Mouse (Mus musculus) CH12.LX (cell line): ENCODE results near the gene Fkbp15. TPM values are rescaled to one million over a fixed set of nuclear protein-coding genes. Genes with fewer than 3 reads are reported as not detected.

ENCODE experiments used
- DNase-seq: peaks from one replicate; pipeline ENCODE4 v3.0.0-alpha.2; 2013; ENCODE audit errors: extremely low read depth
- H3K27ac ChIP-seq: 2 replicates; pipeline ENCODE4 v1.5.1; 2012; ENCODE audit warnings: low read depth, mild to moderate bottlenecking, control low read depth, moderate library complexity; ENCODE audit not compliant: insufficient read depth
- H3K27me3 ChIP-seq: replicated peaks from 2 replicates; pipeline ENCODE3; 2012; ENCODE audit warnings: inconsistent platforms
- H3K36me3 ChIP-seq, 2 experiments: replicated peaks in 1 of 2; 2 replicates each; pipeline versions ENCODE3 to v1.6.1; 2012; ENCODE audit warnings: inconsistent platforms in 1 of 2, low read length in 1 of 2, mild to moderate bottlenecking in 1 of 2, mixed read lengths in 1 of 2, moderate library complexity in 1 of 2; ENCODE audit not compliant: control insufficient read depth in 1 of 2, insufficient read depth in 1 of 2
- H3K4me1 ChIP-seq, 2 experiments: 2 replicates each; pipeline ENCODE4 v1.6.1; 2012; ENCODE audit warnings: inconsistent platforms in 1 of 2, moderate library complexity in 1 of 2; ENCODE audit not compliant: insufficient read depth in 2 of 2, control insufficient read depth in 1 of 2
- H3K4me2 ChIP-seq: 2 replicates; pipeline ENCODE4 v1.6.1; 2012; ENCODE audit warnings: low read depth, mild to moderate bottlenecking, control low read depth; ENCODE audit not compliant: poor library complexity, insufficient read depth, severe bottlenecking
- H3K4me3 ChIP-seq, 3 experiments: fragments of 150-350 bp in 1 of 3; sonication (generic) in 1 of 3; replicated peaks in 1 of 3; 2 replicates each; pipeline versions ENCODE3 to v1.5.1; 2011 to 2012; ENCODE audit warnings: low read depth in 2 of 3, low read length in 2 of 3, mild to moderate bottlenecking in 2 of 3, moderate library complexity in 2 of 3, control low read depth in 1 of 3, improper control_type of control experiment in 1 of 3, inconsistent platforms in 1 of 3, mixed read lengths in 1 of 3; ENCODE audit not compliant: poor library complexity in 1 of 3
- H3K79me2 ChIP-seq: replicated peaks from 2 replicates; pipeline ENCODE4 v1.6.1; 2012; ENCODE audit warnings: mild to moderate bottlenecking, moderate library complexity; ENCODE audit not compliant: control insufficient read depth, poor library complexity, insufficient read depth, severe bottlenecking; ENCODE audit errors: extremely low read depth
- H3K9ac ChIP-seq: 2 replicates; pipeline ENCODE4 v1.6.1; 2012; ENCODE audit warnings: low read depth, mild to moderate bottlenecking, control low read depth, moderate library complexity; ENCODE audit not compliant: insufficient read depth
- H3K9me3 ChIP-seq: replicated peaks from 2 replicates; pipeline ENCODE3; 2012; ENCODE audit warnings: low read length, inconsistent platforms, mixed read lengths
- CHD1 ChIP-seq: IDR thresholded peaks from 2 replicates; pipeline ENCODE4 v1.6.1; 2012; ENCODE audit warnings: low read depth, low read length, improper control_type of control experiment, inconsistent platforms
- CTCF ChIP-seq, 2 experiments: IDR thresholded peaks in 1 of 2; conservative IDR thresholded peaks in 1 of 2; 2 replicates each; pipeline ENCODE4 v1.5.1; 2011 to 2012; ENCODE audit warnings: low read depth in 2 of 2, low read length in 2 of 2, improper control_type of control experiment in 1 of 2, inconsistent platforms in 1 of 2, mild to moderate bottlenecking in 1 of 2, moderate library complexity in 1 of 2
- E2F4 ChIP-seq: IDR thresholded peaks from 2 replicates; pipeline ENCODE4 v1.6.1; 2011; ENCODE audit warnings: low read depth, low read length, improper control_type of control experiment; ENCODE audit not compliant: insufficient replicate concordance
- ETS1 ChIP-seq: conservative IDR thresholded peaks from 2 replicates; pipeline ENCODE4 v1.6.1; 2012; ENCODE audit warnings: low read depth, mild to moderate bottlenecking, inconsistent platforms, low read length, improper control_type of control experiment, moderate library complexity
- IRF4 ChIP-seq: IDR thresholded peaks from 2 replicates; pipeline ENCODE4 v1.6.1; 2014; ENCODE audit warnings: low read depth, mild to moderate bottlenecking, inconsistent platforms, low read length, improper control_type of control experiment
- MAFK ChIP-seq: IDR thresholded peaks from 2 replicates; pipeline ENCODE4 v1.6.1; 2011; ENCODE audit warnings: low read length, improper control_type of control experiment; ENCODE audit not compliant: insufficient replicate concordance
- MAX ChIP-seq: IDR thresholded peaks from 2 replicates; pipeline ENCODE4 v1.6.1; 2011; ENCODE audit warnings: low read length, improper control_type of control experiment
- MAZ ChIP-seq: IDR thresholded peaks from 2 replicates; pipeline ENCODE4 v1.6.1; 2012; ENCODE audit warnings: low read depth, mild to moderate bottlenecking, inconsistent platforms, low read length, improper control_type of control experiment, moderate library complexity
- MEF2A ChIP-seq: IDR thresholded peaks from 2 replicates; pipeline ENCODE4 v1.6.1; 2014; ENCODE audit warnings: low read depth, mild to moderate bottlenecking, inconsistent platforms, low read length, improper control_type of control experiment, borderline replicate concordance
- MYC ChIP-seq: IDR thresholded peaks from 2 replicates; pipeline ENCODE4 v1.6.1; 2011; ENCODE audit warnings: low read depth, mild to moderate bottlenecking, improper control_type of control experiment, low read length
- POLR2A ChIP-seq: IDR thresholded peaks from 2 replicates; pipeline ENCODE4 v1.6.1; 2011; ENCODE audit warnings: low read depth, mild to moderate bottlenecking, improper control_type of control experiment, low read length
- RCOR1 ChIP-seq: conservative IDR thresholded peaks from 2 replicates; pipeline ENCODE4 v1.6.1; 2012; ENCODE audit warnings: low read depth, mild to moderate bottlenecking, inconsistent platforms, low read length, improper control_type of control experiment
- SIN3A ChIP-seq: IDR thresholded peaks from 2 replicates; pipeline ENCODE4 v1.6.1; 2012; ENCODE audit warnings: low read length, improper control_type of control experiment, inconsistent platforms
- TCF12 ChIP-seq: IDR thresholded peaks from 2 replicates; pipeline ENCODE4 v1.6.1; 2014; ENCODE audit warnings: low read depth, mild to moderate bottlenecking, inconsistent platforms, low read length, improper control_type of control experiment
- UBTF ChIP-seq: IDR thresholded peaks from 2 replicates; pipeline ENCODE4 v1.6.1; 2012; ENCODE audit warnings: low read depth, mild to moderate bottlenecking, inconsistent platforms, low read length, improper control_type of control experiment, moderate library complexity
- USF1 ChIP-seq: IDR thresholded peaks from 2 replicates; pipeline ENCODE4 v1.6.1; 2014; ENCODE audit warnings: low read depth, mild to moderate bottlenecking, inconsistent platforms, low read length, improper control_type of control experiment
- USF2 ChIP-seq: conservative IDR thresholded peaks from 2 replicates; pipeline ENCODE4 v1.6.1; 2011; ENCODE audit warnings: low read depth, low read length, improper control_type of control experiment
- ZC3H11A ChIP-seq: IDR thresholded peaks from 2 replicates; pipeline ENCODE4 v1.6.1; 2012; ENCODE audit warnings: low read depth, mild to moderate bottlenecking, inconsistent platforms, low read length, improper control_type of control experiment
- ZMIZ1 ChIP-seq: IDR thresholded peaks from 2 replicates; pipeline ENCODE4 v1.6.1; 2012; ENCODE audit warnings: low read depth, mild to moderate bottlenecking, inconsistent platforms, low read length, improper control_type of control experiment
- ZNF384 ChIP-seq: IDR thresholded peaks from 2 replicates; pipeline ENCODE4 v1.6.1; 2012; ENCODE audit warnings: low read depth, low read length, improper control_type of control experiment, inconsistent platforms
- dilution Hi-C: fragments of 300-500 bp; cut with MboI; formaldehyde crosslinking; loops from 2 replicates; pipeline ENCODE4 v1.14.3; 2020; ENCODE audit warnings: low sequenced_read_pairs; ENCODE audit not compliant: extremely low pct_unique_long_range_greater_than_20kb, extremely low pct_ligation_motif_present
- in situ Hi-C: fragments of 300-500 bp; cut with MboI; formaldehyde crosslinking; loops from 3 replicates; pipeline ENCODE4 v1.14.3; 2019; ENCODE audit warnings: low sequenced_read_pairs, low pct_ligation_motif_present, low pct_unique_long_range_greater_than_20kb, mixed read lengths
- polyA plus RNA-seq: library from polyadenylated mRNA; unstranded; fragments of >175 nt; gene quantifications from 2 replicates; pipeline ENCODE4 v1.2.1, GENCODE M21; 2012; ENCODE audit warnings: low read depth; ENCODE audit not compliant: insufficient read length
- total RNA-seq, 2 experiments: library from RNA; depleted of rRNA; stranded (reverse); fragments of 300-350 nt in 1 of 2; fragments of >200 nt in 1 of 2; gene quantifications; 2 replicates each; pipeline ENCODE4 v1.2.3; 2012 to 2014

The Fkbp15 gene
- total and polyA plus RNA-seq, 3 experiments, result 24.0 to 35.1 (median 30.4) TPM

DNA sequence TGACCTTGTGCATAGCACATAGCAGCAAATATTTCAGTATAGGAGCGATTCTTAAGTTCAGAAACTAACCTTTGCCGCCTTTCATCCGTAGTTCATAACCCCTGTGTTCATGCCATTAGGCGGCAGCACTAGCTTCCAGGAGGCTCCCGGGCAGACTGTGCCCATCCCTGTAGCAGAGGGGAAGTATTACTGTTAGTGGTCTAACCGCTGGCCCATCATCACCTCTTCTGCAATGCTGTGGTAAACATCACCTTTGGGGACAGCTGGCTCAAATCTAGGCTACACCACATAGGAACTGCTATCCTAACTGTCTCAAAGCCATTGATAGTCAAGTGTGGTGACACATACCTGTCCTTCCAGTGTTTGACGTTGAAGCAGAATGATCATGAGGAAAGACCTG, 31.5 kb upstream of the Fkbp15 start:
- Histone ChIP-seq H3K4me3 (no peak overlapping the region), H3K4me1 (no peaks in the 10 kb centered on the region), H3K79me2 (no peaks in the 10 kb centered on the region), H3K27ac (no peak overlapping the region), H3K27me3 (no peaks in the 10 kb centered on the region), H3K9me3 (no peaks in the 10 kb centered on the region), H3K4me2 (no peak overlapping the region), H3K36me3 (peaks cover 32 to 82% of the 10 kb centered on the region in 2 experiments), H3K9ac (no peak overlapping the region)
- dilution Hi-C loops (no loop called here), in situ Hi-C loops (no loop called here)
- TF ChIP-seq CHD1 (no peak), MEF2A (no peak), CTCF (conservative IDR thresholded peaks at IDR 0.05 in 1 of 2, IDR thresholded peaks at IDR 0.05 in 1 of 2; ENCODE audit: low read depth in 2 of 2, low read length in 2 of 2) (no peak), E2F4 (no peak), MAX (no peak)
- no peak for DNase-seq

DNA sequence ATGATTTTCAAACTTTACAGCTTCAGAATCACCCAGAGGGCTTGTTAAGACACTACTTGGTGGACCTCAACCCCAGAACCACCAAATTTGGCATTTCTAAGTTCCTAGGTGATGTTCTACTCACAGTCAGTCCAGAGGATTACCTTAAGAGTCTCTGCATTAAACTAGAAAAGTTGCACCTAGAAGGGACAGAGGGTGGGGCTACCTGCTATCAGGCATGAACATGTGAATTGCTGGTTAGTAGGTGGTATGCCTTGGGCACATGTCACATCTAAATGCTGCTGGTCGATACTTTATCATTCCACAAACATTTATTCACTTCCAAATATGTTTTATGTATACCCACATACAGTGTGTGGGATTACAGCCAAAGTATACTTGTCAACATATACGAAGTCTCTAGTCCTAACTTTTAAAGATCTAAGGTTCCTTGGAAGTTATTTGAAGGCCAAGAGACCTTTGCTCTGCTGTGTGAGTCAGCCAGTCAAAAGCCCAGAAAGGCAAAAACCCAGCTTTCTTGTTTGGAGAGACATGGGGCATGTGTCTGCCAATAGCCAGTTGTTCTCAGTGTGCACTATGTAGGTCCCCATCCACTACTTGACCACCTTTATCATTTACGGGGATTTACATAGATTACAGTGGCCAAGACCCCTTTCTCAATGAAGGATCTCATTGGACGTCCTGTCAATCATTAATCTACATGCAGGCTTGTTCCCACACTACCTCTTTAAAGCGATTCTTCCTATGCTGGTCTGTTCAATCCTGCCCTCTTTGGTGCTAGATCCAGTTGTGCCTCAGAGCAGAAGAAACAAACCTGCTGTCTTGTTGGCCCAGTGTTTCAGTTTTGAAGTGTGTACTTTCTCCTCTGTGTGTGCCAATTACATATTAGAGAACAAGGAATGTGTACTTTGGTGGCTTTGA, 29.5 kb upstream of the Fkbp15 start:
- in situ Hi-C loops, result no loop called here
- Histone ChIP-seq H3K4me3 (no peak overlapping the region), H3K4me1 (no peaks in the 10 kb centered on the region)
- DNase-seq, result no peak
- TF ChIP-seq MAZ (no peak), IRF4 (no peak), SIN3A (no peak), ETS1 (no peak), MAFK (no peak), USF1 (no peak), POLR2A (no peak), ZC3H11A (no peak), ZNF384 (no peak), TCF12 (no peak), MYC (no peak), UBTF (no peak), E2F4 (no peak), USF2 (no peak), ZMIZ1 (no peak), RCOR1 (no peak)
- TF ChIP-seq, all 38 proteins: peak for 0
- H3K27ac ChIP-seq, result no peak overlapping the region
- no peak overlapping the region for H3K9ac ChIP-seq
- H3K27me3 ChIP-seq, result no peaks in the 10 kb centered on the region
- no peaks in the 10 kb centered on the region; the same call in 1 of the 2 replicates for H3K79me2 ChIP-seq
- peaks cover 24 to 74% of the 10 kb centered on the region in 2 experiments for H3K36me3 ChIP-seq
- dilution Hi-C loops, result no loop called here
- no peaks in the 10 kb centered on the region for H3K9me3 ChIP-seq
- H3K4me2 ChIP-seq, result no peak overlapping the region
